Mouse (Mus musculus) spleen, postnatal 14 days (tissue): ENCODE measurements around the gene Spaca9.

ENCODE experiments used
- DNase-seq, 2 experiments: peaks; one replicate each; pipeline ENCODE4 v3.0.0; 2021 to 2022; ENCODE audit warnings: low spot score in 2 of 2

Spaca9 gene

DNA sequence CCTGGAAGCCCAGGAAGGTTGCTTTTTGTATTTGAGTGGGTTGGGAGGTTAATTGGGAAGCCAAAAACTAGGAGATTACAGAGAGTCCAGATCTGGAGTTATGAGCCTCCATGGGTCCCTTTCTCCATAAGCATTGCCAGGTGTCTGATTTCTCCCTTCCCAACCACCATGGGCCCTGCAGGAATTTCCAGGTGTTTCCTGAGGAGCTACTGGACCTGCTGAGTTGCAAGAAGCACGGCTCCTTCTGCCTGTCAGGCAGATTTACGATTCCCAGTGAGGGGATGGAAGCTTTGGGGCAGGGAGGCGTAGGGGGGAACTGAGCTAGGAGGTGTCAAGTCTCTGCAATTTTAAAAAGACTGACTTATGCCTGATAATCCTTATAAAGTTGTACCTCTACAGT is 33.7 kb downstream of the Spaca9 start:
- DNase-seq, result no peak

DNA sequence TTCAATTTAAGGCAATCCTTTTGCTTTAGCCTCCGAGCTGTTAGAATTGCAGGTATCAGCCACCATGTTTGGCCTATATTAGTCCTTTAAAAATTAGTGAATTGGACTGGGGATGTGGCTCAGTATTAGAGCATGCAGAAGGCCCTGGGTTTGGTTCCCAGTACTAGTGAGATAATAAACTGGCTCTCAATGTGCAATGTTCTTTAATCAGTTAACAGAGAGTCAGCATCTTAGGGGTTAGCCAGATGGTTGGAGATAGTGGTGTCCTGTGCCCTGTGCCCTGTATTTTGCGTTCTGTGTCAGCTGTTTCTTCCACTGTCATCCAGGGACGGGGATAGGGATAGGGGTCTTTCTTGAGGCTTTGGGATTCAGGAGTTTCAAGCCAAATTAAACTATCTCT is 36.6 kb downstream of the Spaca9 start:
- no peak for DNase-seq

DNA sequence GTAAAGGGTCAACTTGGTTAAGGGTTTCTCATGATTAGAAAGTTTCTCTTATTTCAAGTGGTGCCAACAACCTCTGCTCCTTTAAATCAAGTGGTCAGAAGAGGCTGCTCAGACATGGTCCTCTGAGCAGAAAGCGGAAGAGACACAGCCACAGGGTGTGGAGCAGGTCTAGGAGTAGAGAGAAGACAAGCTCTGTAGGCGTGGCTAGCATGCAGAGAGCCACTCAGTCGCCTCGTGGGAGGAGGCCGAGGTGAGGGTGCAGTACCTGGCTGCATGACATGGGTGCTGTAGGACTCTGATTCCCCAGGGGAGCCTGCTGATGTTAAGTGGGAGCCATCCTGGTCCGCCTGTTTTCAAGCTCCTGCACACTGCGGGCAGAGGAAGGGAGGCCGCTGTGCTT is 43.3 kb downstream of the Spaca9 start:
- DNase-seq, result no peak

DNA sequence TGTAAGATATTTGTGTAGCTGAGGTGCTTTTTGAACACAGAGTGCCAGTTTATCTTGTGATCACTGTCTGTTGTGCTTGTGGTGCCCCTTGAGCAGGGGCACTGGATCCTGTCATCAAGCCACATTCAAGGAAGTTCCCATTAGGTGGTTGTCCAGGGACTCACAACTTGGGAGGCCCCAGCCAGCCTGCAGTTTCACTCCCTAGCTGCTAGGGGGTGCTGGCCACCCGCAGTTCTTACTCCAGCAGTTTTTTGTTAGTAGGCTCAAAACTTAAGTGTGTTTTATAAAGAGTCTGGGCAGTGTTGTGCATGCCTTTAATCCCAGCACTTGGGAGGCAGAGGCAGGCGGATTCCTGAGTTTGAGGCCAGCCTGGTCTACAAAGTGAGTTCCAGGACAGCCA is 45.2 kb downstream of the Spaca9 start:
- peak in 1 of 2 experiments; percentile 26 for DNase-seq

GRCm38 (mm10) chr2:28653351-28653750 is 46.2 kb downstream of the Spaca9 start:
- no peak for DNase-seq

GRCm38 (mm10) chr2:28650526-28650925 is 49.0 kb downstream of the Spaca9 start:
- DNase-seq, result no peak

GRCm38 (mm10) chr2:28643081-28643480 is 56.4 kb downstream of the Spaca9 start:
- no peak for DNase-seq
